Mouse (Mus musculus) A20 (cell line): ENCODE measurements at regions not wholly inside any gene's neighbourhood (a gene's known extent, or its start where the extent isn't known, plus 50 kb on each side); places are given as distances from the start of the nearest gene placed in this dataset.

Source experiments
- DNase-seq: peaks from one replicate; pipeline ENCODE4 v3.0.0-alpha.2; 2011; ENCODE audit warnings: low read depth, low spot score

GRCm38 (mm10) chr17:4785281-4785839, 208.8 kb upstream of the Arid1b start:
- DNase-seq: no peak

- DNase-seq: no peak
These were observed 207.6 kb upstream of the Arid1b start for GRCm38 (mm10) chr17:4786524-4786923.

- DNase-seq: no peak
These were observed 202.3 kb upstream of the Arid1b start for GRCm38 (mm10) chr17:4791873-4792272.

GRCm38 (mm10) chr17:4796241-4796640, 197.9 kb upstream of the Arid1b start:
- no peak for DNase-seq

GRCm38 (mm10) chr17:4804013-4804412, 190.1 kb upstream of the Arid1b start:
- no peak for DNase-seq

- DNase-seq: no peak
These were observed 188.1 kb upstream of the Arid1b start for GRCm38 (mm10) chr17:4806051-4806450.

- no peak for DNase-seq
These were observed 185.2 kb upstream of the Arid1b start for GRCm38 (mm10) chr17:4808926-4809325.

GRCm38 (mm10) chr17:4813232-4813631, 180.9 kb upstream of the Arid1b start:
- DNase-seq: no peak

GRCm38 (mm10) chr17:4813666-4814065, 180.5 kb upstream of the Arid1b start:
- no peak for DNase-seq

GRCm38 (mm10) chr17:4825221-4825895, 168.8 kb upstream of the Arid1b start:
- DNase-seq: no peak

- DNase-seq: no peak
These were observed 160.1 kb upstream of the Arid1b start for GRCm38 (mm10) chr17:4834065-4834464.

GRCm38 (mm10) chr17:4834571-4834970, 159.6 kb upstream of the Arid1b start:
- no peak for DNase-seq

GRCm38 (mm10) chr17:4835065-4835705, 158.9 kb upstream of the Arid1b start:
- DNase-seq: no peak

- no peak for DNase-seq
These were observed 154.0 kb upstream of the Arid1b start for GRCm38 (mm10) chr17:4840123-4840522.

- DNase-seq: no peak
These were observed 135.8 kb upstream of the Arid1b start for GRCm38 (mm10) chr17:4858304-4858703.

GRCm38 (mm10) chr17:4864901-4865300, 129.2 kb upstream of the Arid1b start:
- DNase-seq: no peak

GRCm38 (mm10) chr17:4865621-4866020, 128.5 kb upstream of the Arid1b start:
- DNase-seq: no peak

- DNase-seq: no peak
These were observed 127.9 kb upstream of the Arid1b start for GRCm38 (mm10) chr17:4866026-4866896.

- DNase-seq: no peak
These were observed 127.0 kb upstream of the Arid1b start for GRCm38 (mm10) chr17:4867083-4867482.

- no peak for DNase-seq
These were observed 126.2 kb upstream of the Arid1b start for GRCm38 (mm10) chr17:4867754-4868445.

- DNase-seq: no peak
These were observed 125.7 kb upstream of the Arid1b start for GRCm38 (mm10) chr17:4868446-4868825.

- no peak for DNase-seq
These were observed 125.3 kb upstream of the Arid1b start for GRCm38 (mm10) chr17:4868861-4869260.
